Mouse (Mus musculus): Measurements from ENCODE around the gene Vmn1r131. TPM values are rescaled to one million over a fixed set of nuclear protein-coding genes. Genes with fewer than 3 reads are reported as not detected.
"Not testable (repeated sequence)": the region's sequence is repeated elsewhere in the genome, so short reads cannot be mapped to it uniquely, and the experiment has no call there.

Vmn1r131 gene
- total RNA-seq (2021), result not detected
- polyA plus RNA-seq (2012; rRNA removed), result not detected in 2 replicates
- long read RNA-seq, result 0 reads

GRCm38 (mm10) chr7:21545990-21546389, at the start of gene Vmn1r131:
Vmn1r131 (minus strand) TSS chr7:21546090.
- not testable (repeated sequence) for DNase-seq

GRCm38 (mm10) chr7:21511480-21511879, 34.4 kb downstream of the Vmn1r131 start, which contains the start of gene Vmn1r130:
Vmn1r130 (plus strand) TSS chr7:21511780.
- not testable (repeated sequence) for DNase-seq

Other genes with a start within 250 kb of the Vmn1r131 start
- not detected for gene Vmn1r126, start 244.6 kb downstream of the Vmn1r131 start, total RNA-seq (2021)
- not detected in 2 replicates for gene Vmn1r126, start 244.6 kb downstream of the Vmn1r131 start, polyA plus RNA-seq (2012; rRNA removed)
- not detected for gene Vmn1r127, start 226.2 kb downstream of the Vmn1r131 start, total RNA-seq (2021)
- gene Vmn1r127, start 226.2 kb downstream of the Vmn1r131 start, polyA plus RNA-seq (2012; rRNA removed), result not detected in 2 replicates
- gene Vmn1r128, start 196.7 kb downstream of the Vmn1r131 start, total RNA-seq (2021), result not detected
- gene Vmn1r128, start 196.7 kb downstream of the Vmn1r131 start, polyA plus RNA-seq (2012; rRNA removed), result not detected in 2 replicates
- not detected for gene Vmn1r129, start 184.8 kb downstream of the Vmn1r131 start, total RNA-seq (2021)
- gene Vmn1r129, start 184.8 kb downstream of the Vmn1r131 start, polyA plus RNA-seq (2012; rRNA removed), result not detected in 2 replicates
- not detected for gene Gm6882, start 113.3 kb downstream of the Vmn1r131 start, total RNA-seq (2021)
- not detected in 2 replicates for gene Gm6882, start 113.3 kb downstream of the Vmn1r131 start, polyA plus RNA-seq (2012; rRNA removed)
- gene Vmn1r130, start 34.3 kb downstream of the Vmn1r131 start, total RNA-seq (2021), result not detected
- gene Vmn1r130, start 34.3 kb downstream of the Vmn1r131 start, polyA plus RNA-seq (2012; rRNA removed), result not detected in 2 replicates
- gene Vmn1r132, start 68.0 kb upstream of the Vmn1r131 start, total RNA-seq (2021), result not detected
- gene Vmn1r132, start 68.0 kb upstream of the Vmn1r131 start, polyA plus RNA-seq (2012; rRNA removed), result not detected in 2 replicates
- gene Gm4175, start 215.4 kb upstream of the Vmn1r131 start, total RNA-seq (2021), result not detected
- gene Gm4175, start 215.4 kb upstream of the Vmn1r131 start, polyA plus RNA-seq (2012; rRNA removed), result not detected in 2 replicates